Mouse (Mus musculus): ENCODE results near the gene Fryl. TPM values are rescaled to one million over a fixed set of nuclear protein-coding genes. Genes with fewer than 3 reads are reported as not detected.

Gene Fryl
- polyA plus RNA-seq, 1 experiment from 2014 or later, result 48.0 TPM

- Histone ChIP-seq H3K9ac (ENCODE audit: low read length) (no peak overlapping the region), H3K27me3 (ENCODE audit: control insufficient read depth, insufficient read depth, low read length) (no peaks in the 10 kb centered on the region), H3K4me1 (replicated peaks; ENCODE audit: control insufficient read depth, insufficient read depth, low read length) (no peaks in the 10 kb centered on the region), H3K9me3 (ENCODE audit: control insufficient read depth, low read length) (no peaks in the 10 kb centered on the region; the same call in 1 of the 2 replicates), H3K36me3 (ENCODE audit: control insufficient read depth, insufficient read depth, low read length) (no peaks in the 10 kb centered on the region), H3K4me2 (ENCODE audit: low read depth, low read length, severe bottlenecking) (no peak overlapping the region), H3K4me3 (ENCODE audit: low read depth, low read length) (no peak overlapping the region), H3K27ac (ENCODE audit: low read depth, low read length) (no peak overlapping the region)
- DNase-seq (ENCODE audit: low spot score) (no peak), ATAC-seq (replicated peaks; ENCODE audit: low FRiP score) (no peak)
- 93% methylated on average over 16 of the region's 16 CpGs for WGBS
These were observed 55.7 kb downstream of the Fryl start for GRCm38 (mm10) chr5:73200387-73201384.

GRCm38 (mm10) chr5:73199586-73199985 lies 56.8 kb downstream of the Fryl start:
- no peak overlapping the region for H3K9ac ChIP-seq (ENCODE audit: low read length)
- DNase-seq (ENCODE audit: low spot score) (no peak), ATAC-seq (replicated peaks; ENCODE audit: low FRiP score) (no peak)
- H3K4me2 ChIP-seq (ENCODE audit: low read depth, low read length, severe bottlenecking), result no peak overlapping the region
- H3K4me1 ChIP-seq (replicated peaks; ENCODE audit: control insufficient read depth, insufficient read depth, low read length), result no peaks in the 10 kb centered on the region
- H3K27me3 ChIP-seq (ENCODE audit: control insufficient read depth, insufficient read depth, low read length), result no peaks in the 10 kb centered on the region
- no peaks in the 10 kb centered on the region for H3K36me3 ChIP-seq (ENCODE audit: control insufficient read depth, insufficient read depth, low read length)
- no peak overlapping the region for H3K4me3 ChIP-seq (ENCODE audit: low read depth, low read length)
- 94% methylated on average over 2 of the region's 2 CpGs for WGBS
- H3K27ac ChIP-seq (ENCODE audit: low read depth, low read length), result no peak overlapping the region
- H3K9me3 ChIP-seq (ENCODE audit: control insufficient read depth, low read length), result no peaks in the 10 kb centered on the region; the same call in 1 of the 2 replicates

- ATAC-seq (replicated peaks; ENCODE audit: low FRiP score) (no peak), DNase-seq (ENCODE audit: low spot score) (no peak)
- no peak overlapping the region for H3K27ac ChIP-seq (ENCODE audit: low read depth, low read length)
- WGBS, result 89% methylated on average over 5 of the region's 5 CpGs
- H3K4me3 ChIP-seq (ENCODE audit: low read depth, low read length), result no peak overlapping the region
- H3K27me3 ChIP-seq (ENCODE audit: control insufficient read depth, insufficient read depth, low read length), result no peaks in the 10 kb centered on the region
- H3K4me2 ChIP-seq (ENCODE audit: low read depth, low read length, severe bottlenecking), result no peak overlapping the region
- no peaks in the 10 kb centered on the region for H3K4me1 ChIP-seq (replicated peaks; ENCODE audit: control insufficient read depth, insufficient read depth, low read length)
- no peak overlapping the region for H3K9ac ChIP-seq (ENCODE audit: low read length)
- H3K36me3 ChIP-seq (ENCODE audit: control insufficient read depth, insufficient read depth, low read length), result no peaks in the 10 kb centered on the region; the same call in 1 of the 2 replicates
- no peaks in the 10 kb centered on the region; the same call in 1 of the 2 replicates for H3K9me3 ChIP-seq (ENCODE audit: control insufficient read depth, low read length)
These were observed 57.7 kb downstream of the Fryl start for GRCm38 (mm10) chr5:73198690-73199089.

GRCm38 (mm10) chr5:73197796-73198195 lies 58.6 kb downstream of the Fryl start:
- DNase-seq (ENCODE audit: low spot score), result no peak
- Histone ChIP-seq H3K27me3 (ENCODE audit: control insufficient read depth, insufficient read depth, low read length) (no peaks in the 10 kb centered on the region), H3K9ac (ENCODE audit: low read length) (no peak overlapping the region), H3K4me1 (replicated peaks; ENCODE audit: control insufficient read depth, insufficient read depth, low read length) (no peaks in the 10 kb centered on the region), H3K4me2 (ENCODE audit: low read depth, low read length, severe bottlenecking) (no peak overlapping the region), H3K4me3 (ENCODE audit: low read depth, low read length) (no peak overlapping the region), H3K36me3 (ENCODE audit: control insufficient read depth, insufficient read depth, low read length) (no peaks in the 10 kb centered on the region; the same call in 1 of the 2 replicates), H3K27ac (ENCODE audit: low read depth, low read length) (no peak overlapping the region), H3K9me3 (ENCODE audit: control insufficient read depth, low read length) (no peaks in the 10 kb centered on the region; the same call in 1 of the 2 replicates)
- no peak for ATAC-seq (replicated peaks; ENCODE audit: low FRiP score)
- 95% methylated on average over 7 of the region's 7 CpGs for WGBS

- no peak for DNase-seq (ENCODE audit: low spot score)
- no peaks in the 10 kb centered on the region; the same call in 1 of the 2 replicates for H3K9me3 ChIP-seq (ENCODE audit: control insufficient read depth, low read length)
- H3K36me3 ChIP-seq (ENCODE audit: control insufficient read depth, insufficient read depth, low read length), result no peaks in the 10 kb centered on the region; the same call in 1 of the 2 replicates
- H3K4me2 ChIP-seq (ENCODE audit: low read depth, low read length, severe bottlenecking), result no peak overlapping the region
- WGBS, result 94% methylated on average over 14 of the region's 14 CpGs
- no peak overlapping the region for H3K27ac ChIP-seq (ENCODE audit: low read depth, low read length)
- H3K4me3 ChIP-seq (ENCODE audit: low read depth, low read length), result no peak overlapping the region
- ATAC-seq (replicated peaks; ENCODE audit: low FRiP score), result no peak
- H3K27me3 ChIP-seq (ENCODE audit: control insufficient read depth, insufficient read depth, low read length), result no peaks in the 10 kb centered on the region
- no peak overlapping the region for H3K9ac ChIP-seq (ENCODE audit: low read length)
- H3K4me1 ChIP-seq (replicated peaks; ENCODE audit: control insufficient read depth, insufficient read depth, low read length), result no peaks in the 10 kb centered on the region
These were observed 61.7 kb downstream of the Fryl start for GRCm38 (mm10) chr5:73194740-73195139.

GRCm38 (mm10) chr5:73194083-73194570 lies 62.3 kb downstream of the Fryl start:
- Histone ChIP-seq H3K4me2 (ENCODE audit: low read depth, low read length, severe bottlenecking) (no peak overlapping the region), H3K4me1 (replicated peaks; ENCODE audit: control insufficient read depth, insufficient read depth, low read length) (no peaks in the 10 kb centered on the region), H3K9ac (ENCODE audit: low read length) (no peak overlapping the region), H3K36me3 (ENCODE audit: control insufficient read depth, insufficient read depth, low read length) (no peaks in the 10 kb centered on the region; the same call in 1 of the 2 replicates), H3K9me3 (ENCODE audit: control insufficient read depth, low read length) (no peaks in the 10 kb centered on the region; the same call in 1 of the 2 replicates), H3K27ac (ENCODE audit: low read depth, low read length) (no peak overlapping the region), H3K27me3 (ENCODE audit: control insufficient read depth, insufficient read depth, low read length) (no peaks in the 10 kb centered on the region), H3K4me3 (ENCODE audit: low read depth, low read length) (no peak overlapping the region)
- 91% methylated on average over 8 of the region's 8 CpGs for WGBS
- DNase-seq (ENCODE audit: low spot score) (no peak), ATAC-seq (replicated peaks; ENCODE audit: low FRiP score) (no peak)

GRCm38 (mm10) chr5:73193627-73194026 lies 62.8 kb downstream of the Fryl start:
- no peaks in the 10 kb centered on the region; the same call in 1 of the 2 replicates for H3K36me3 ChIP-seq (ENCODE audit: control insufficient read depth, insufficient read depth, low read length)

GRCm38 (mm10) chr5:73192870-73193576 lies 63.4 kb downstream of the Fryl start:
- DNase-seq (ENCODE audit: low spot score), result no peak
- no peak overlapping the region for H3K27ac ChIP-seq (ENCODE audit: low read depth, low read length)
- H3K27me3 ChIP-seq (ENCODE audit: control insufficient read depth, insufficient read depth, low read length), result no peaks in the 10 kb centered on the region
- H3K4me3 ChIP-seq (ENCODE audit: low read depth, low read length), result no peak overlapping the region
- H3K9ac ChIP-seq (ENCODE audit: low read length), result no peak overlapping the region
- no peaks in the 10 kb centered on the region; the same call in 1 of the 2 replicates for H3K36me3 ChIP-seq (ENCODE audit: control insufficient read depth, insufficient read depth, low read length)
- 85% methylated on average over 13 of the region's 13 CpGs for WGBS
- no peak for ATAC-seq (replicated peaks; ENCODE audit: low FRiP score)
- no peaks in the 10 kb centered on the region for H3K9me3 ChIP-seq (ENCODE audit: control insufficient read depth, low read length)
- no peaks in the 10 kb centered on the region for H3K4me1 ChIP-seq (replicated peaks; ENCODE audit: control insufficient read depth, insufficient read depth, low read length)
- no peak overlapping the region for H3K4me2 ChIP-seq (ENCODE audit: low read depth, low read length, severe bottlenecking)

More at GRCm38 (mm10) chr5:73193627-73194026, 62.8 kb downstream of the Fryl start:
- ATAC-seq (replicated peaks; ENCODE audit: low FRiP score) (no peak), DNase-seq (ENCODE audit: low spot score) (no peak)
- H3K4me2 ChIP-seq (ENCODE audit: low read depth, low read length, severe bottlenecking), result no peak overlapping the region
- no peaks in the 10 kb centered on the region for H3K27me3 ChIP-seq (ENCODE audit: control insufficient read depth, insufficient read depth, low read length)
- no peak overlapping the region for H3K9ac ChIP-seq (ENCODE audit: low read length)
- no peaks in the 10 kb centered on the region for H3K4me1 ChIP-seq (replicated peaks; ENCODE audit: control insufficient read depth, insufficient read depth, low read length)
- H3K9me3 ChIP-seq (ENCODE audit: control insufficient read depth, low read length), result no peaks in the 10 kb centered on the region
- no peak overlapping the region for H3K4me3 ChIP-seq (ENCODE audit: low read depth, low read length)
- no peak overlapping the region for H3K27ac ChIP-seq (ENCODE audit: low read depth, low read length)
- 78% methylated on average over 10 of the region's 10 CpGs for WGBS

Measured in forebrain, embryonic 11.5 days (tissue).